Mouse (Mus musculus): ENCODE results near the gene Prss56.
A peak's percentile ranks its signal among the peaks of the same experiment; 100 is the strongest.

GRCm38 (mm10) chr1:87175852-87176292 lies 7.2 kb upstream of the Prss56 start:
- peak; percentile 25; the same call in 1 of the 2 replicates for TF ChIP-seq CTCF (IDR thresholded peaks at IDR 0.05; ENCODE audit: borderline replicate concordance, insufficient read depth, low read length)
- TF ChIP-seq POLR2A (IDR thresholded peaks at IDR 0.05; ENCODE audit: low read depth, low read length): no peak

Data from embryonic fibroblast, embryonic 13.5 days (primary cell).